Mouse (Mus musculus): ENCODE measurements around the gene Slc2a13. TPM values are rescaled to one million over a fixed set of nuclear protein-coding genes. Genes with fewer than 3 reads are reported as not detected.
A peak's percentile ranks its signal among the peaks of the same experiment; 100 is the strongest.

Gene Slc2a13
- 8.9 and 11.8 TPM in 2 replicates for polyA plus RNA-seq (2014; fragmentation: Nextera tagmentation; extraction: Ambion mirVana)

- Histone ChIP-seq H3K36me3 (replicated peaks; ENCODE audit: control insufficient read depth, insufficient read depth) (no peaks in the 10 kb centered on the region), H3K4me3 (replicated peaks; ENCODE audit: low read length) (peak within 1 kb of the TSS; percentile 75), H3K4me1 (replicated peaks; ENCODE audit: control insufficient read depth, insufficient read depth, low read length) (peaks cover 27% of the 10 kb centered on the region), H3K27me3 (ENCODE audit: control insufficient read depth, insufficient read depth, low read length) (no peaks in the 10 kb centered on the region), H3K9ac (peak within 1 kb of the TSS; percentile 84), H3K27ac (peak within 1 kb of the TSS; percentile 80), H3K4me2 (replicated peaks) (peak within 1 kb of the TSS; percentile 66), H3K9me3 (ENCODE audit: control insufficient read depth, low read length) (no peaks in the 10 kb centered on the region)
- WGBS, result under 1% methylated on average over 25 of the region's 26 CpGs
- ATAC-seq (ENCODE audit: low FRiP score) (peak; percentile 94), DNase-seq (ENCODE audit: low spot score) (peak; percentile 93)
Measured at GRCm38 (mm10) chr15:91573111-91573538, at the start of gene Slc2a13. Gene Slc2a13 (minus strand): TSS chr15:91573261.

GRCm38 (mm10) chr15:91616016-91616415 is 43.0 kb upstream of the Slc2a13 start:
- H3K9me3 ChIP-seq (ENCODE audit: control insufficient read depth, low read length), result no peaks in the 10 kb centered on the region
- no peak overlapping the region for H3K4me3 ChIP-seq (replicated peaks; ENCODE audit: low read length)
- H3K36me3 ChIP-seq (replicated peaks; ENCODE audit: control insufficient read depth, insufficient read depth), result no peaks in the 10 kb centered on the region
- no peak overlapping the region for H3K4me2 ChIP-seq (replicated peaks)
- ATAC-seq (ENCODE audit: low FRiP score) (no peak), DNase-seq (ENCODE audit: low spot score) (no peak)
- no peaks in the 10 kb centered on the region for H3K27me3 ChIP-seq (ENCODE audit: control insufficient read depth, insufficient read depth, low read length)
- H3K4me1 ChIP-seq (replicated peaks; ENCODE audit: control insufficient read depth, insufficient read depth, low read length), result 0 out of 2 replicates have a peak, but pooled peaks cover 4% of the 10 kb centered on the region
- WGBS, result 83% methylated on average over 12 of the region's 12 CpGs
- no peak overlapping the region for H3K9ac ChIP-seq
- H3K27ac ChIP-seq, result no peak overlapping the region

GRCm38 (mm10) chr15:91615532-91615931 is 42.5 kb upstream of the Slc2a13 start:
- Histone ChIP-seq H3K4me2 (replicated peaks) (no peak overlapping the region), H3K4me1 (replicated peaks; ENCODE audit: control insufficient read depth, insufficient read depth, low read length) (0 out of 2 replicates have a peak, but pooled peaks cover 4% of the 10 kb centered on the region), H3K9ac (no peak overlapping the region), H3K9me3 (ENCODE audit: control insufficient read depth, low read length) (no peaks in the 10 kb centered on the region), H3K4me3 (replicated peaks; ENCODE audit: low read length) (no peak overlapping the region), H3K27me3 (ENCODE audit: control insufficient read depth, insufficient read depth, low read length) (no peaks in the 10 kb centered on the region), H3K36me3 (replicated peaks; ENCODE audit: control insufficient read depth, insufficient read depth) (no peaks in the 10 kb centered on the region), H3K27ac (no peak overlapping the region)
- ATAC-seq (ENCODE audit: low FRiP score) (no peak), DNase-seq (ENCODE audit: low spot score) (no peak)
- WGBS, result 92% methylated on average over 4 of the region's 4 CpGs

GRCm38 (mm10) chr15:91613981-91614665 is 41.1 kb upstream of the Slc2a13 start:
- no peak overlapping the region for H3K4me2 ChIP-seq (replicated peaks)
- H3K4me3 ChIP-seq (replicated peaks; ENCODE audit: low read length), result no peak overlapping the region
- WGBS, result 77% methylated on average over 11 of the region's 11 CpGs
- H3K4me1 ChIP-seq (replicated peaks; ENCODE audit: control insufficient read depth, insufficient read depth, low read length), result 0 out of 2 replicates have a peak, but pooled peaks cover 4% of the 10 kb centered on the region
- no peaks in the 10 kb centered on the region for H3K27me3 ChIP-seq (ENCODE audit: control insufficient read depth, insufficient read depth, low read length)
- H3K9me3 ChIP-seq (ENCODE audit: control insufficient read depth, low read length), result no peaks in the 10 kb centered on the region
- DNase-seq (ENCODE audit: low spot score) (peak; percentile 39), ATAC-seq (ENCODE audit: low FRiP score) (no peak)
- H3K27ac ChIP-seq, result peak overlapping the region; percentile 7
- H3K36me3 ChIP-seq (replicated peaks; ENCODE audit: control insufficient read depth, insufficient read depth), result no peaks in the 10 kb centered on the region
- no peak overlapping the region for H3K9ac ChIP-seq

- Histone ChIP-seq H3K4me3 (replicated peaks; ENCODE audit: low read length) (no peak overlapping the region), H3K4me1 (replicated peaks; ENCODE audit: control insufficient read depth, insufficient read depth, low read length) (0 out of 2 replicates have a peak, but pooled peaks cover 4% of the 10 kb centered on the region), H3K9ac (no peak overlapping the region), H3K4me2 (replicated peaks) (no peak overlapping the region), H3K27ac (no peak overlapping the region), H3K9me3 (ENCODE audit: control insufficient read depth, low read length) (no peaks in the 10 kb centered on the region), H3K27me3 (ENCODE audit: control insufficient read depth, insufficient read depth, low read length) (no peaks in the 10 kb centered on the region), H3K36me3 (replicated peaks; ENCODE audit: control insufficient read depth, insufficient read depth) (no peaks in the 10 kb centered on the region)
- ATAC-seq (ENCODE audit: low FRiP score) (no peak), DNase-seq (ENCODE audit: low spot score) (peak; percentile 73)
- 32% methylated on average over 8 of the region's 8 CpGs for whole genome bisulfite sequencing
Measured at GRCm38 (mm10) chr15:91609713-91610112, 36.7 kb upstream of the Slc2a13 start.

- Histone ChIP-seq H3K9ac (no peak overlapping the region), H3K4me3 (replicated peaks; ENCODE audit: low read length) (no peak overlapping the region), H3K4me1 (replicated peaks; ENCODE audit: control insufficient read depth, insufficient read depth, low read length) (0 out of 2 replicates have a peak, but pooled peaks cover 4% of the 10 kb centered on the region), H3K36me3 (replicated peaks; ENCODE audit: control insufficient read depth, insufficient read depth) (no peaks in the 10 kb centered on the region), H3K27me3 (ENCODE audit: control insufficient read depth, insufficient read depth, low read length) (no peaks in the 10 kb centered on the region), H3K27ac (no peak overlapping the region), H3K9me3 (ENCODE audit: control insufficient read depth, low read length) (no peaks in the 10 kb centered on the region), H3K4me2 (replicated peaks) (no peak overlapping the region)
- WGBS, result 77% methylated on average over 2 of the region's 2 CpGs
- no peak for DNase-seq (ENCODE audit: low spot score)
- no peak for ATAC-seq (ENCODE audit: low FRiP score)
Measured at GRCm38 (mm10) chr15:91608811-91609210, 35.8 kb upstream of the Slc2a13 start.

- no peak for DNase-seq (ENCODE audit: low spot score)
- H3K27ac ChIP-seq, result no peak overlapping the region
- 73% methylated on average over 7 of the region's 7 CpGs for WGBS
Measured at GRCm38 (mm10) chr15:91601197-91601596, 28.1 kb upstream of the Slc2a13 start.

GRCm38 (mm10) chr15:91597290-91597689 is 24.2 kb upstream of the Slc2a13 start:
- Histone ChIP-seq H3K9ac (no peak overlapping the region), H3K4me1 (replicated peaks; ENCODE audit: control insufficient read depth, insufficient read depth, low read length) (no peaks in the 10 kb centered on the region), H3K36me3 (replicated peaks; ENCODE audit: control insufficient read depth, insufficient read depth) (no peaks in the 10 kb centered on the region), H3K4me2 (replicated peaks) (no peak overlapping the region), H3K9me3 (ENCODE audit: control insufficient read depth, low read length) (no peaks in the 10 kb centered on the region), H3K4me3 (replicated peaks; ENCODE audit: low read length) (no peak overlapping the region), H3K27ac (no peak overlapping the region), H3K27me3 (ENCODE audit: control insufficient read depth, insufficient read depth, low read length) (no peaks in the 10 kb centered on the region)
- DNase-seq (ENCODE audit: low spot score), result no peak
- 85% methylated on average over 5 of the region's 5 CpGs for WGBS
- no peak for ATAC-seq (ENCODE audit: low FRiP score)

More at GRCm38 (mm10) chr15:91601197-91601596, 28.1 kb upstream of the Slc2a13 start:
- Histone ChIP-seq H3K4me2 (replicated peaks) (no peak overlapping the region), H3K4me1 (replicated peaks; ENCODE audit: control insufficient read depth, insufficient read depth, low read length) (no peaks in the 10 kb centered on the region), H3K4me3 (replicated peaks; ENCODE audit: low read length) (no peak overlapping the region), H3K9ac (no peak overlapping the region), H3K36me3 (replicated peaks; ENCODE audit: control insufficient read depth, insufficient read depth) (no peaks in the 10 kb centered on the region), H3K27me3 (ENCODE audit: control insufficient read depth, insufficient read depth, low read length) (no peaks in the 10 kb centered on the region), H3K9me3 (ENCODE audit: control insufficient read depth, low read length) (no peaks in the 10 kb centered on the region)
- ATAC-seq (ENCODE audit: low FRiP score), result no peak

- H3K4me3 ChIP-seq (replicated peaks; ENCODE audit: low read length), result no peak overlapping the region
- no peaks in the 10 kb centered on the region for H3K9me3 ChIP-seq (ENCODE audit: control insufficient read depth, low read length)
- H3K27me3 ChIP-seq (ENCODE audit: control insufficient read depth, insufficient read depth, low read length), result no peaks in the 10 kb centered on the region
- H3K4me1 ChIP-seq (replicated peaks; ENCODE audit: control insufficient read depth, insufficient read depth, low read length), result peaks cover 27% of the 10 kb centered on the region
- H3K4me2 ChIP-seq (replicated peaks), result no peak overlapping the region
- H3K36me3 ChIP-seq (replicated peaks; ENCODE audit: control insufficient read depth, insufficient read depth), result no peaks in the 10 kb centered on the region
- peak; percentile 89 for DNase-seq (ENCODE audit: low spot score)
- WGBS, result 34% methylated on average over 8 of the region's 8 CpGs
- H3K9ac ChIP-seq, result no peak overlapping the region
- ATAC-seq (ENCODE audit: low FRiP score), result no peak
- no peak overlapping the region for H3K27ac ChIP-seq
Measured at GRCm38 (mm10) chr15:91574492-91574891, 1.4 kb upstream of the Slc2a13 start.
